Mouse (Mus musculus): ENCODE measurements around the gene Fzd2.

DNA sequence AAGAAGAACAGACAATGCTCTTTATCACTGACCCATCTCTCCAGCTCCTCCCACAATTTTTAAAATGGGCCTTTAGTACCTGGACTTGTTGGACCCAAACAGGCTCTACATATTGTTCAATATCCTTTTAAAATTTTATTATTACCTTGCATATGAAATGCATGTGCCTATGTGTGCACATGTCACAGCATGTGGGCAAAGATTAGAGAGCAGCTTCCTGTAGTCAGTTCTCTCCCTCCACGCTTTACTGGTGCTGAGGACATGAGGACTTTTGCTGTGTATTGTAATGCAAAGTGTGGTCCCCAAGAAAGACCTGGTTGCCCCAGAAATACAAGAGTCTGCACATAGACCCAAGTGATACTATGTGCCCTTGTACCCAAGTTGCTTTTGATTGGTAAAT lies 29.2 kb upstream of the Fzd2 start:
- TF ChIP-seq ZNF384 (IDR thresholded peaks at IDR 0.05; ENCODE audit: low read depth, low read length): no peak
- TF ChIP-seq ZC3H11A (IDR thresholded peaks at IDR 0.05; ENCODE audit: borderline replicate concordance, low read depth, low read length): no peak
- no peak for TF ChIP-seq CHD2 (IDR thresholded peaks at IDR 0.05; ENCODE audit: low read depth, low read length)
- TF ChIP-seq HCFC1 (IDR thresholded peaks at IDR 0.05; ENCODE audit: borderline replicate concordance, insufficient read depth, low read length): no peak
- TF ChIP-seq MAFK (IDR thresholded peaks at IDR 0.05; ENCODE audit: insufficient read depth, low read depth, low read length): no peak

Measured in ES-E14 (cell line).